Mouse (Mus musculus): ENCODE results near the gene Gm7942. TPM values are rescaled to one million over a fixed set of nuclear protein-coding genes. Genes with fewer than 3 reads are reported as not detected.
"Not testable (repeated sequence)": the region's sequence is repeated elsewhere in the genome, so short reads cannot be mapped to it uniquely, and the experiment has no call there.

Gene Gm7942
- not detected in 2 replicates for polyA plus RNA-seq (2015; fragmentation: Nextera tagmentation; extraction: Ambion mirVana)

DNA sequence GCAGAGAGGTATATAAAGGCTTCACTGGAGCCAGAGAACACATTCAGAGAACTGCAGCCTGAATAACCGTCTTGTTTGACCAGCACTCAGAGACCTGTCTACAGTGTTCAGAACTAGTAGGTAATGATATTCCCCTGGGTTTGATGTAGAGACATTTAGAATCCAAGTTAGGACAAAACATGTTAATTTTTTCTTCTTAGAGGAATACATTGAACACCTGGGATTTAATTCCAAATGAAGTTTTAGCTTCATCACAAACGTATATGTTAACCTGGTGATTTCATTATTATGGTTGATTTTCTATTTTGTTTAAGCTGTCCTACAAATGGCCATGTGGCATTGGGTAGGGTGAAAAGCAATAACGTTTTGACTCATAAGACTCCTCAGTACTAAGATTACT lies at the start of gene Gm7942:
TSS of gene Gm7942 (plus strand) at position 301 of the 400 bp plus-strand sequence.
- H3K9ac ChIP-seq (ENCODE audit: low read depth, low read length); H3K4me2 ChIP-seq (ENCODE audit: low read depth, low read length); H3K9me3 ChIP-seq (ENCODE audit: control insufficient read depth, low read length); ATAC-seq; H3K4me1 ChIP-seq (ENCODE audit: control insufficient read depth, insufficient read depth, low read length); H3K4me3 ChIP-seq (ENCODE audit: low read length); H3K36me3 ChIP-seq (ENCODE audit: control insufficient read depth, insufficient read depth, low read length); H3K27ac ChIP-seq (ENCODE audit: low read length); H3K27me3 ChIP-seq (replicated peaks; ENCODE audit: control insufficient read depth, insufficient read depth, low read length): not testable (repeated sequence)
- WGBS = no CpG with 5 or more reads among the region's 3 CpGs

Other genes with a start within 250 kb of the Gm7942 start
- gene Gm3183, start 241.5 kb upstream of the Gm7942 start, polyA plus RNA-seq (2015; fragmentation: Nextera tagmentation; extraction: Ambion mirVana) = not detected in 2 replicates
- not detected in 2 replicates for gene Gm6367, start 118.3 kb upstream of the Gm7942 start, polyA plus RNA-seq (2015; fragmentation: Nextera tagmentation; extraction: Ambion mirVana)
- not detected in 2 replicates for gene Gm16513, start 75.7 kb downstream of the Gm7942 start, polyA plus RNA-seq (2015; fragmentation: Nextera tagmentation; extraction: Ambion mirVana)
- not detected in 2 replicates for gene Gm10424, start 165.8 kb downstream of the Gm7942 start, polyA plus RNA-seq (2015; fragmentation: Nextera tagmentation; extraction: Ambion mirVana)
- not detected in 2 replicates for gene Gm3259, start 199.0 kb downstream of the Gm7942 start, polyA plus RNA-seq (2015; fragmentation: Nextera tagmentation; extraction: Ambion mirVana)

Data from intestine, embryonic 16.5 days (tissue).